Mouse (Mus musculus): ENCODE results near the gene Sstr4. TPM values are rescaled to one million over a fixed set of nuclear protein-coding genes. Genes with fewer than 3 reads are reported as not detected.

Sstr4 gene
- polyA plus RNA-seq (2012; rRNA removed), result not detected in 2 replicates
- not detected in 2 replicates for polyA plus RNA-seq (2014; fragmentation: Nextera tagmentation; extraction: Ambion mirVana)

DNA sequence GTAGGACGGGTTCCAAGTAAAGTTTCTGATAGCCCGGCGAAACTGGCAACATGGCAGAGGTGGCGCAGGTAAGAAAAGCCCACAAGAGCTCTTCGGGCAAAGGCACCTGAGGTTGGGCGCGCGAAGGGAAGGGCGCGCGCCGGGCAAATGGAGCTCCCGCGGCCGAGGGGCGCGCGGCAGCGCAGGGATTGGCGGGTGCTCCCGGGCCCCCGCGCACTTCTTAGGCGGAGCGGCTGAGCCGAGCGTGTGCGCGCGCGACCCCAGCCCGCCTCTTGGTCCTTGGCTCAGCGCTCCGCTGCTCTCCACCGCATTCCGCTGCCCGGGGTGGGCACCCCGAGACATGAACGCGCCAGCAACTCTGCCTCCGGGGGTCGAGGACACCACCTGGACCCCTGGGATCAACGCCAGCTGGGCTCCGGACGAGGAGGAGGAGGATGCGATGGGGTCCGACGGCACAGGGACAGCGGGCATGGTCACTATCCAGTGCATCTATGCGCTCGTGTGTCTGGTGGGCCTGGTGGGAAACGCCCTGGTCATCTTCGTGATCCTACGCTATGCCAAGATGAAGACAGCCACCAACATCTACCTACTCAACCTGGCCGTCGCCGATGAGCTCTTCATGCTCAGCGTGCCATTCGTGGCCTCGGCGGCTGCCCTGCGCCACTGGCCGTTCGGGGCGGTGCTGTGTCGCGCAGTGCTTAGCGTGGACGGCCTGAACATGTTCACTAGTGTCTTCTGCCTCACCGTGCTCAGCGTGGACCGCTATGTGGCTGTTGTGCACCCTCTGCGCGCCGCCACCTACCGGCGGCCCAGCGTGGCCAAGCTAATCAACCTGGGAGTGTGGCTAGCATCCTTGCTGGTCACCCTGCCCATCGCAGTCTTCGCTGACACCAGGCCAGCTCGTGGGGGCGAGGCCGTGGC, at the start of gene Sstr4:
TSS of gene Sstr4 (plus strand) at position 214 of the 921 bp plus-strand sequence.
- Histone ChIP-seq H3K4me3 (ENCODE audit: insufficient read depth in 1 of 2, low read depth in 2 of 2, low read length in 2 of 2) (peak within 1 kb of the TSS in 1 of 2 experiments; percentile 33; a peak in 2 of 4 replicates), H3K9me3 (ENCODE audit: control insufficient read depth, low read length) (no peaks in the 10 kb centered on the region), H3K4me1 (replicated peaks; ENCODE audit: control insufficient read depth in 2 of 2, insufficient read depth in 2 of 2, low read length in 1 of 2) (no peaks in the 10 kb centered on the region), H3K27ac (no peak within 1 kb of the TSS), H3K36me3 (replicated peaks; ENCODE audit: control insufficient read depth, insufficient read depth, low read depth) (no peaks in the 10 kb centered on the region), H3K9ac (replicated peaks) (no peak within 1 kb of the TSS), H3K27me3 (ENCODE audit: control insufficient read depth, insufficient read depth, low read length) (peaks cover 13% of the 10 kb centered on the region), H3K4me2 (ENCODE audit: low read depth) (peak within 1 kb of the TSS; percentile 56)
- 6% methylated on average over 82 of the region's 83 CpGs for WGBS (ENCODE audit: insufficient replicate concordance)
- TF ChIP-seq EP300 (IDR thresholded peaks at IDR 0.05; ENCODE audit: low read depth), result no peak
- peak; percentile 68 for TF ChIP-seq CTCF (IDR thresholded peaks at IDR 0.05; ENCODE audit: low read depth)
- DNase-seq (ENCODE audit: low read depth in 3 of 3, low spot score in 3 of 3), result no peak
- ATAC-seq (ENCODE audit: insufficient read depth), result no peak

DNA sequence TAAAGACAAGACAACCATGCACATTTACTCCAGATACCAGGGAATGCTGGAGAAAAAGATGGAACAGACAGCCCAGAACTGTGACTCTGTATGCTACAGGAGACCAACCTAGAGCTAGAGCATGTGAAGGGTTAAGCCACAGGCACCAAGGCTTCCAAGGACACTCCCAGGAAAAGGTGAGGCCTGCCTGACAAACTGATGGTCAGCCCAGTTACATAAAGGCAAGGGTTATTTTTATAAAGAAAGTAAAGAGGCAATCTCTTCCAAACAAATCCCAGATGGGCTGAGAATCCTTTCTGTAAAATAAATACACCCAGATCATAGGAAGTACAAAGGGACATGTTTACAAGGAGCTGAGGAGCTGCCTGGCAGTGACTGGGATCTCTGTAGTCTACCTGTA, 49.8 kb upstream of the Sstr4 start:
- Histone ChIP-seq H3K4me2 (ENCODE audit: low read depth) (no peak overlapping the region), H3K27ac (no peak overlapping the region), H3K9ac (replicated peaks) (no peak overlapping the region), H3K4me1 (replicated peaks; ENCODE audit: control insufficient read depth in 2 of 2, insufficient read depth in 2 of 2, low read length in 1 of 2) (no peaks in the 10 kb centered on the region), H3K27me3 (ENCODE audit: control insufficient read depth, insufficient read depth, low read length) (no peaks in the 10 kb centered on the region), H3K9me3 (ENCODE audit: control insufficient read depth, low read length) (no peaks in the 10 kb centered on the region), H3K36me3 (replicated peaks; ENCODE audit: control insufficient read depth, insufficient read depth, low read depth) (no peaks in the 10 kb centered on the region), H3K4me3 (ENCODE audit: insufficient read depth in 1 of 2, low read depth in 2 of 2, low read length in 2 of 2) (no peak overlapping the region)
- TF ChIP-seq EP300 (IDR thresholded peaks at IDR 0.05; ENCODE audit: low read depth), result no peak
- no peak for TF ChIP-seq CTCF (IDR thresholded peaks at IDR 0.05; ENCODE audit: low read depth)
- DNase-seq (ENCODE audit: low read depth in 3 of 3, low spot score in 3 of 3) (no peak), ATAC-seq (ENCODE audit: insufficient read depth) (no peak)

DNA sequence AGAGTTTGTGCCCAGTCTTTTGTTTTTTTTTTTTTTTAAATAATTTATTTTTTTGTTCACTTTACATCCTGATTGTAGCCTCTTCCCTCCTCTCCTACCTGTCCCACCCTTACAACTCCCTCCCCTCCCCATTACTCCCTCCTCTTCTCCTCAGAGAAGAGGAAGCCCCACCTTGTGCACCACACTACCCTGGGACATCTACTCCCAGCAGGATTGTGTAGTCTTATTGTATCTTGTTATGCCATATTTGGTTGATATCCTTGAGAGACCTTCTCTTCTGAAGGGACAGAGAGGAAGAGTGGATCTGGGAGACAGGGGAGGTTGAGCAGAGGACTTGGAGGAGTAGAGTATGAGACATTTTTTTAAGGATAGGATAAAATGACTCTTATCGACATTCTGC, 48.2 kb upstream of the Sstr4 start:
- no peaks in the 10 kb centered on the region for H3K36me3 ChIP-seq (replicated peaks; ENCODE audit: control insufficient read depth, insufficient read depth, low read depth)
- ATAC-seq (ENCODE audit: insufficient read depth) (no peak), DNase-seq (ENCODE audit: low read depth in 3 of 3, low spot score in 3 of 3) (no peak)
- no peaks in the 10 kb centered on the region for H3K4me1 ChIP-seq (replicated peaks; ENCODE audit: control insufficient read depth in 2 of 2, insufficient read depth in 2 of 2, low read length in 1 of 2)
- TF ChIP-seq EP300 (IDR thresholded peaks at IDR 0.05; ENCODE audit: low read depth) (no peak), CTCF (IDR thresholded peaks at IDR 0.05; ENCODE audit: low read depth) (no peak)
- no peak overlapping the region for H3K4me2 ChIP-seq (ENCODE audit: low read depth)
- no peak overlapping the region for H3K27ac ChIP-seq
- H3K9me3 ChIP-seq (ENCODE audit: control insufficient read depth, low read length), result no peaks in the 10 kb centered on the region
- no peak overlapping the region for H3K4me3 ChIP-seq (ENCODE audit: insufficient read depth in 1 of 2, low read depth in 2 of 2, low read length in 2 of 2)
- H3K9ac ChIP-seq (replicated peaks), result no peak overlapping the region
- no peaks in the 10 kb centered on the region for H3K27me3 ChIP-seq (ENCODE audit: control insufficient read depth, insufficient read depth, low read length)
- 53% methylated on average over 1 of the region's 1 CpGs for WGBS (ENCODE audit: insufficient replicate concordance)

GRCm38 (mm10) chr2:148349509-148350307, 45.4 kb upstream of the Sstr4 start:
- WGBS (ENCODE audit: insufficient replicate concordance), result 49% methylated on average over 4 of the region's 4 CpGs
- H3K27me3 ChIP-seq (ENCODE audit: control insufficient read depth, insufficient read depth, low read length), result no peaks in the 10 kb centered on the region
- H3K36me3 ChIP-seq (replicated peaks; ENCODE audit: control insufficient read depth, insufficient read depth, low read depth), result no peaks in the 10 kb centered on the region
- no peaks in the 10 kb centered on the region for H3K4me1 ChIP-seq (replicated peaks; ENCODE audit: control insufficient read depth in 2 of 2, insufficient read depth in 2 of 2, low read length in 1 of 2)
- no peak overlapping the region for H3K27ac ChIP-seq
- no peak overlapping the region for H3K4me2 ChIP-seq (ENCODE audit: low read depth)
- H3K9me3 ChIP-seq (ENCODE audit: control insufficient read depth, low read length), result no peaks in the 10 kb centered on the region
- no peak for TF ChIP-seq CTCF (IDR thresholded peaks at IDR 0.05; ENCODE audit: low read depth)
- no peak for TF ChIP-seq EP300 (IDR thresholded peaks at IDR 0.05; ENCODE audit: low read depth)
- H3K4me3 ChIP-seq (ENCODE audit: insufficient read depth in 1 of 2, low read depth in 2 of 2, low read length in 2 of 2), result no peak overlapping the region
- ATAC-seq (ENCODE audit: insufficient read depth) (no peak), DNase-seq (ENCODE audit: low read depth in 3 of 3, low spot score in 3 of 3) (no peak)
- H3K9ac ChIP-seq (replicated peaks), result no peak overlapping the region

- Histone ChIP-seq H3K36me3 (replicated peaks; ENCODE audit: control insufficient read depth, insufficient read depth, low read depth) (no peaks in the 10 kb centered on the region), H3K27me3 (ENCODE audit: control insufficient read depth, insufficient read depth, low read length) (no peaks in the 10 kb centered on the region), H3K4me1 (replicated peaks; ENCODE audit: control insufficient read depth in 2 of 2, insufficient read depth in 2 of 2, low read length in 1 of 2) (no peaks in the 10 kb centered on the region), H3K27ac (no peak overlapping the region), H3K9ac (replicated peaks) (no peak overlapping the region), H3K4me3 (ENCODE audit: insufficient read depth in 1 of 2, low read depth in 2 of 2, low read length in 2 of 2) (no peak overlapping the region), H3K9me3 (ENCODE audit: control insufficient read depth, low read length) (no peaks in the 10 kb centered on the region), H3K4me2 (ENCODE audit: low read depth) (no peak overlapping the region)
- ATAC-seq (ENCODE audit: insufficient read depth), result no peak
- 19% methylated on average over 2 of the region's 2 CpGs for WGBS (ENCODE audit: insufficient replicate concordance)
- TF ChIP-seq EP300 (IDR thresholded peaks at IDR 0.05; ENCODE audit: low read depth), result no peak
- TF ChIP-seq CTCF (IDR thresholded peaks at IDR 0.05; ENCODE audit: low read depth), result no peak
- DNase-seq (ENCODE audit: low read depth in 3 of 3, low spot score in 3 of 3), result no peak
These were observed 44.7 kb upstream of the Sstr4 start for GRCm38 (mm10) chr2:148350460-148350859.
